Mouse (Mus musculus): Measurements from ENCODE around the gene Kctd15. TPM values are rescaled to one million over a fixed set of nuclear protein-coding genes. Genes with fewer than 3 reads are reported as not detected.
A peak's percentile ranks its signal among the peaks of the same experiment; 100 is the strongest.

Kctd15 gene
- 1 to 10 TPM; 4.1 to 7.1 (median 6.1) TPM for total RNA-seq (2022)

GRCm38 (mm10) chr7:34656632-34657031 lies at the start of gene Kctd15:
Kctd15 (minus strand) TSS chr7:34656732.
- DNase-seq = no peak

GRCm38 (mm10) chr7:34704401-34704800 lies 47.9 kb upstream of the Kctd15 start:
- DNase-seq = no peak

GRCm38 (mm10) chr7:34703437-34703836 lies 46.9 kb upstream of the Kctd15 start:
- DNase-seq = no peak

GRCm38 (mm10) chr7:34702718-34703351 lies 46.3 kb upstream of the Kctd15 start:
- no peak for DNase-seq

- no peak for DNase-seq
These were observed 43.4 kb upstream of the Kctd15 start for GRCm38 (mm10) chr7:34699888-34700287.

- no peak for DNase-seq
These were observed 41.7 kb upstream of the Kctd15 start for GRCm38 (mm10) chr7:34698221-34698620.

GRCm38 (mm10) chr7:34696086-34696485 lies 39.6 kb upstream of the Kctd15 start:
- DNase-seq = no peak

GRCm38 (mm10) chr7:34694898-34695297 lies 38.4 kb upstream of the Kctd15 start:
- DNase-seq = no peak

- no peak for DNase-seq
These were observed 37.4 kb upstream of the Kctd15 start for GRCm38 (mm10) chr7:34693916-34694315.

- no peak for DNase-seq
These were observed 36.5 kb upstream of the Kctd15 start for GRCm38 (mm10) chr7:34693072-34693471.

GRCm38 (mm10) chr7:34690111-34690510 lies 33.6 kb upstream of the Kctd15 start:
- no peak for DNase-seq

GRCm38 (mm10) chr7:34689028-34689427 lies 32.5 kb upstream of the Kctd15 start:
- no peak for DNase-seq

GRCm38 (mm10) chr7:34685801-34686200 lies 29.3 kb upstream of the Kctd15 start:
- no peak for DNase-seq

- DNase-seq = no peak
These were observed 28.6 kb upstream of the Kctd15 start for GRCm38 (mm10) chr7:34685176-34685575.

GRCm38 (mm10) chr7:34680771-34681421 lies 24.4 kb upstream of the Kctd15 start:
- DNase-seq = no peak

GRCm38 (mm10) chr7:34679886-34680285 lies 23.4 kb upstream of the Kctd15 start:
- DNase-seq = no peak

GRCm38 (mm10) chr7:34675831-34676514 lies 19.4 kb upstream of the Kctd15 start:
- DNase-seq = peak; percentile 55

- no peak for DNase-seq
These were observed 18.7 kb upstream of the Kctd15 start for GRCm38 (mm10) chr7:34675120-34675790.

GRCm38 (mm10) chr7:34672916-34673315 lies 16.4 kb upstream of the Kctd15 start:
- no peak for DNase-seq

GRCm38 (mm10) chr7:34671911-34672310 lies 15.4 kb upstream of the Kctd15 start:
- peak; percentile 69 for DNase-seq

GRCm38 (mm10) chr7:34670778-34671177 lies 14.2 kb upstream of the Kctd15 start:
- DNase-seq = no peak

- no peak for DNase-seq
These were observed 12.8 kb upstream of the Kctd15 start for GRCm38 (mm10) chr7:34669336-34669735.

- no peak for DNase-seq
These were observed 11.3 kb upstream of the Kctd15 start for GRCm38 (mm10) chr7:34667874-34668273.
